Mouse (Mus musculus) testis, postnatal 10 days (tissue): ENCODE measurements around the gene 4930449I24Rik.
A peak's percentile ranks its signal among the peaks of the same experiment; 100 is the strongest.
"Not testable (repeated sequence)": the region's sequence is repeated elsewhere in the genome, so short reads cannot be mapped to it uniquely, and the experiment has no call there.

Experiments
- DNase-seq: peaks from one replicate; pipeline ENCODE4 v3.0.0; 2021; ENCODE audit warnings: low spot score

The 4930449I24Rik gene

GRCm38 (mm10) chr5:146502099-146502498 is at the start of gene 4930449I24Rik:
4930449I24Rik (plus strand) TSS chr5:146502399.
- DNase-seq = not testable (repeated sequence)

DNA sequence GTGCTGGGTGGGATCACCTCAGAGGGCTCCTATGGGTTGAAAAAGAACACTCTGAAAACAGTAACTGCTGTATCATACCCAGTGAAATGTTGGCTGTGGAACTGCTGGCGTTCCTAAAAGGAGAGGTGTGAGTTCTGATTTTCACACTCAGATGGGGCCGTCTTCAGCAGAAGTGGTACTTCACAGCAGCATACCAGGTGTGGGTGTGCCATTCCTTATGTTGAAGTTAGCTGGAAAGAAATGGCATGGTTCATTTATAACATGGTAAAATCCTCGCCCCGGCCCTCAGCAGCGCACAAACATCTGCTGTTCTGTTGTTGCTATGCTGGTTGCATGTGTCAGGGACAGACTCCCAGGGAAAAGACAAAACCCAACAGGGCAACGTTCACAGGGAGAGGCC is 48.6 kb upstream of the 4930449I24Rik start:
- no peak for DNase-seq

DNA sequence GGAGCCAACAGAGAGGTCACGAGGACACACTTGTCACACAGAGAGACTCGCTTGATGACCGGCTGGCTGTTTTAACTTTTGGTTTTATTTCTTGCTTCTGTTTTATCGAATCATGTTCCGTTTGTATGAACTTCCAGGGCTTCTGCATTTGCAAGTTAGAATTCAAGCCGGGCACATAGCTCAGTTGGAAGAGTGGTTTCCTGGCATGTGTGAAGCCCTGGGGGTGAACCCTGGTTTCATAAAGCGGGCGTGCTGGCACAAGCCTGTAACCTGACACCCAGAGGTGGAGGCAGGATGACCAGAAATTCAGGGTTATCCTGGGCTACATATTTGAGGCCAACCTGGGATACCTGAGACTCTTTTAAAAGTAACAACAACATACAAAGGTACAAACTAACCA is 40.6 kb upstream of the 4930449I24Rik start:
- DNase-seq = no peak

DNA sequence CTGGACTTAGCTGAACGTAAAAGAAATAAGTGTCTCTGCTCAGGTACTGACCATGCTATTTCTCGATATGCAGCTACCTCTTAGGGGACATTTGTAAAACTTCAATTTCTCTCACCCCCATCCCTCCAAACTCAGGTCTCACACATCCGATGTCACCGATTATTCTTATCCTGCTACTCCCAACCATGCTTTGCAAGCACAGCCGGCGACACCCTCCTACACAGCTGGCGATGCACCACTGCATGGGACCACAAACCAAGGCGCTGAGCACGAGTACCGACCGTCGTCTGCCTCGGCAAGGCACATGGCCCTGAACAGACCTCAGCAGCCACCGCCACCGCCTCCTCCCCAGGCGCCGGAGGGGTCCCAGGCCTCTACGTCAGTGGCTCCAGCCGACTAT is 35.5 kb upstream of the 4930449I24Rik start:
- DNase-seq = no peak

- no peak for DNase-seq
Measured at GRCm38 (mm10) chr5:146468311-146468710, 33.9 kb upstream of the 4930449I24Rik start.

GRCm38 (mm10) chr5:146470821-146471220 is 31.4 kb upstream of the 4930449I24Rik start:
- no peak for DNase-seq

DNA sequence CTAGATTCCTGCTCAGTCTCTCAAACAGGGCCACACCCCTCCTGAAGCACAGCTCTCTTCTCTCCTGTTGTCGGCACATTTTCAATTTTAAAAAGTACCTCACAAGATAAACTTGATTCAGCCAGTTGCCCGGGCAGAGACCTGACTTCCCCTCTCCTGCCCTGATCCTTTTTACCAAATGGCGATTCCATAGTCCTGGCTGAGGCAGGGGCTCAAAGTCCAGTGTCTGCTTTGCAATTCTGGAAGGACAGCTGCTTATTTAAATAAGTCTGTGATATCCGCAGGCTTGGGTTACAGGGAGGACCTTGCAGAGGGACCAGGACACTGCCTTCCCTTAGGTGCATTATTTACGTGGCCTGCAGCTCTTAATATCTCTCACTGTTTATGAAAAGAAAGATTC is 30.9 kb upstream of the 4930449I24Rik start:
- DNase-seq = no peak

DNA sequence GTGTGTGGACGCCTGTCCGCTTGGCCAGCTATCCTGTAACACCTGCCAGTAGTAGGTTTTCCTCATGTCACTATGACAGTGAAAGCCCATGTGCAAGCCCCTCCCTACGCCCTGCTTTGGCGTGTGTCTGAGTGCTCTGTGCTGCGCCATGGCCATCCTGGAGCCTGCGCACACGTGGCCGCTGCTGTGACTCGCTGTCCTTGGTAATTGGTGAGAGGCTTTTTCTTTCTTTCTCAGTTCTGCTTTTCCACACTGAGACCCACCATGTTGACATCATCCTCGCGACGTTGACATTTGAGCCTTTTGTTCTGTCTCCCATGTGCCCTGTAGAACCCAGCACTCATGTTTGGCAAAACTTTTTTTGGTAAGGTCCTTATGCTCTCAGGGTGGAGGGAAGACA is 30.4 kb upstream of the 4930449I24Rik start:
- no peak for DNase-seq

DNA sequence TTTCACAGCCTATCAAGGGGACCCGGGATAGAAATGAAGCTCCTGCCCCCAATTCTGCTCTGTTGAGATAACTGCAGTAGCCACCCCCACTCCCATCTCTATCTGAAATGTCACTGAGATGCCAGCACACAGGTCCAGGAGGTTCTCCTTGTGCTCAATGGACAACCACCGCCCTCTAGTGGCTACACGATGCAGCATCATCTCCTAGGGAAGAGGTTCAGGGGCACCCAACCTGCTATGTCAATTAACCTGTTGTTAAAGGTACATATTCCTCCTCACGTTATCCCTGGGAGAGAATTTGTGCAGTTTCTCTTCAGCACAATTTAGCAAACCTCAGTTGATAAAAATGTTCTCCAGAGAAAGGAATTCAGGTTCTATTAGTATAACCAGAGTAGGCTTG is 22.6 kb upstream of the 4930449I24Rik start:
- DNase-seq = peak; percentile 50

DNA sequence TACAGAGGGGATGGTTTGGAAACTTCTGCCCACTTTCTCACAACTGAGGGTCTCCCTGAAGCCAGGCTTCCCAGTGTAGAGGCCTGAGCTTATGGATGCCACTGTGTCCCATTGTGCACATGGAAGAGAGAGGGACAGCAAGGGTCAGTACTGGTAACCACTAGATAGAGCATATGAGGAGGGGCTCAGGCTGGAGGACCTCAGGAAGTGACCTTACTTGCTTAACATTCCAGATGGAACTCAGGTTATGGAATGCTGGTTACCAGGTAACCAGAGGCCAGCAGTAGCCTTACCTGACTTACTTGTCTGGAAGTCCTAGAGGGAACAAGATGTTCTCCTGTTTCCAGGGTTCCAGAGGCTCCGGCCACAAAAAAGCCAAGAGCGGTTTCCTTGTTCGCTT is 20.5 kb upstream of the 4930449I24Rik start, which contains the start of gene Gm6408:
TSS of gene Gm6408 (plus strand) at position 301 of the 400 bp plus-strand sequence.
- DNase-seq = not testable (repeated sequence)

DNA sequence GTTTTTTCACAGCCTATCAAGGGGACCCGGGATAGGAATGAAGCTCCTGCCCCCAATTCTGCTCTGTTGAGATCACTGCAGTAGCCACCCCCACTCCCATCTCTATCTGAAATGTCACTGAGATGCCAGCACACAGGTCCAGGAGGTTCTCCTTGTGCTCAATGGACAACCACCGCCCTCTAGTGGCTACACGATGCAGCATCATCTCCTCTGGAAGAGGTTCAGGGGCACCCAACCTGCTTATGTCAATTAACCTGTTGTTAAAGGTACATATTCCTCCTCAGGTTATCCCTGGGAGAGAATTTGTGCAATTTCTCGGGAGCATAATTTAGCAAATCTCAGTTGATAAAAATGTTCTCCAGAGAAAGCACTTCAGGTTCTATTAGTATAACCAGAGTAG is 13.2 kb upstream of the 4930449I24Rik start:
- DNase-seq = not testable (repeated sequence)

DNA sequence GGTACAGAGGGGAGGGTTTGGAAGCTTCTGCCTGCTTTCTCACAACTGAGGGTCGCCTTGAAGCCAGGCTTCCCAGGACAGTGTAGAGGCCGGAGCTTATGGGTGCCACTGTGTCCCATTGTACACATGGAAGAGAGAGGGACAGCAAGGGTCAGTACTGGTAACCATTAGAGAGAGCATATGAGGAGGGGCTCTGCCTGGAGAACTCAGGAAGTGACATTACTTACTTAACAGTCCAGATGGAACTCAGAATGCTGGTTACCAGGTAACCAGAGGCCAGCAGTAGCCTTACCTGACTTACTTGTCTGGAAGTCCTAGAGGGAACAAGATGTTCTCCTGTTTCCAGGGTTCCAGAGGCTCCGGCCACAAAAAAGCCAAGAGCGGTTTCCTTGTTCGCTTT is 11.1 kb upstream of the 4930449I24Rik start, which contains the start of gene Gm6370:
TSS of gene Gm6370 (plus strand) at position 301 of the 400 bp plus-strand sequence.
- DNase-seq = not testable (repeated sequence)

- DNase-seq = not testable (repeated sequence)
Measured at GRCm38 (mm10) chr5:146513823-146514222, 11.6 kb downstream of the 4930449I24Rik start, which contains the start of gene Gm3402. Gm3402 (plus strand) TSS chr5:146514123.

GRCm38 (mm10) chr5:146525501-146525900 is 23.3 kb downstream of the 4930449I24Rik start, which contains the start of gene Gm3404:
Gm3404 (plus strand) TSS chr5:146525801.
- not testable (repeated sequence) for DNase-seq

- not testable (repeated sequence) for DNase-seq
Measured at GRCm38 (mm10) chr5:146537347-146537746, 35.1 kb downstream of the 4930449I24Rik start, which contains the start of gene Gm3409. Gm3409 (plus strand) TSS chr5:146537647.
